Mouse (Mus musculus) heart, postnatal 10 days (tissue): ENCODE data around the gene Cep131. TPM values are rescaled to one million over a fixed set of nuclear protein-coding genes. Genes with fewer than 3 reads are reported as not detected.

Source experiments
- DNase-seq, 2 experiments: peaks; one replicate each; pipeline ENCODE4 v3.0.0; 2021
- intact Hi-C: fragments of 180-260 bp; cut with DNase I; formaldehyde crosslinking; loops from one replicate; pipeline ENCODE4 v1.15.1; 2025
- total RNA-seq, 2 experiments: library from RNA; stranded (reverse); gene quantifications; 2 replicates each; pipeline ENCODE4 v1.2.3; 2021

The Cep131 gene
- total RNA-seq, 2 experiments from 2014 or later = 10.6 to 13.6 TPM

DNA sequence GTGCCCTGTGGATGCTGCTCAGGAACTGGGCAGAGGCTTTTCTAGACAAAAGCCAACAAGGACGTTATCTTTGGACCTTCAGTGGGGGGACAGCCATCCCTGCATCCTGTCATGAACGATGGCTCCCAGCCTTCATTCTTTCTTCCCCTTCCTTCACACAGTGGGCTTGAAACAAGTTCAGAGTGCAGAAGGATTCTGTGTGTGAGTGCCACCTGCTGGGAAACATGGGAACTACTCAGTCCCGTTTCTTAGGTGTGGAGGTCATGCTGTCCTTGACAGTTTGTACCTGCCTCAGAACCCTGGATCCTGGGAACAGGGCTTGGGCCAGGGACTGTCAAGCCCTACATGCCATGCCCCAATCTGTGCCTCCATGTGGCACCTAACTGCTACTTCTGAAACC, 14.4 kb upstream of the Cep131 start:
- DNase-seq = peak; percentile 77 to 84
- intact Hi-C loops = loop anchor here (2.0 kb wide), 1 partner anchor 88 kb away; no protein-coding TSS in a partner anchor

DNA sequence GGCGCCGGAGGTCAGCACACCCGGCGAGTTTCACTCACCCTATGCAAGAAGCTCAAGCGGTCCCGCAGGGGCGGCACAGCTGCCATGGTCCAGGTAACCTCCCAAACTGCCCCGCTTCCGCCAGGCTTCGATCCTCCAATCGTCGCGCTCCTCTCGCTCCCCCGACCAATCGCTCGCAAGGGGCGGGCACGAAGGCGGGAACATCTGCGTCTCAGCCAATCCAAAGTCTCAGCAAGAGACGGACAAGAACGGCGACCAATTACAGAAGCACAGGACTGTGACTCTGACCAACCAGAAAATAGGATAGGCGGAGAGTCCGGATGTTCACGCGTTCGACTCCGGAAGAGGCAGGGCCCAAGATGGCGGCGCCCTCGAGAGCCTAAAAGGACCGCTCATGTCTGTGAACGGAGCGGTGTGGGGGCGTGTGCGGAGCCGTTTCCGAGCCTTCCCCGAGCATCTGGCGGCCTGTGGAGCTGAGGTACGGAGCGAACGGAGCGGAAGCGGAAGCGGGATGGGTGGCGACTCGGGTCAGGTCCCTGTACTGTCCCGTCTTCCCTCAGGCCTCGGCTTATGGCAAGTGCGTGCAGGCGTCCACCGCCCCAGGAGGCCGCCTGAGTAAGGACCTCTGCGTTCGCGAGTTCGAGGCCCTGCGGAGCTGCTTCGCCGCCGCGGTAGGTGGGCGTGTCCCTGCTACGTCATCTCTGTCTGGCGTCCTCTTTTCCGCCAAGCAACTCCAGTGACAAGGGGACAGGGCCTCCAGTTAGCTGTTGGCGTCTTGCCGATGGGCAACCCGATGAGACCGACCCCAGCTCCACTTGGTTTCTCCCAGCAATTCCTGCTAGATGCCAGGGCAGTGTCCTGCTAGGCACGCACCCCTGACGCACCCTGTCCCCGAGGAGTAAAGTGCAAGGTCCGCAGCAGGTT, 12.2 kb upstream of the Cep131 start, which contains the start of the genes Tepsin and Ndufaf8:
Gene Tepsin (minus strand): TSS at position 144 of the 924 bp plus-strand sequence.
Gene Ndufaf8 (plus strand): TSS at position 341 of the 924 bp plus-strand sequence.
- peak; percentile 100 for DNase-seq
- intact Hi-C loops = no loop called here

DNA sequence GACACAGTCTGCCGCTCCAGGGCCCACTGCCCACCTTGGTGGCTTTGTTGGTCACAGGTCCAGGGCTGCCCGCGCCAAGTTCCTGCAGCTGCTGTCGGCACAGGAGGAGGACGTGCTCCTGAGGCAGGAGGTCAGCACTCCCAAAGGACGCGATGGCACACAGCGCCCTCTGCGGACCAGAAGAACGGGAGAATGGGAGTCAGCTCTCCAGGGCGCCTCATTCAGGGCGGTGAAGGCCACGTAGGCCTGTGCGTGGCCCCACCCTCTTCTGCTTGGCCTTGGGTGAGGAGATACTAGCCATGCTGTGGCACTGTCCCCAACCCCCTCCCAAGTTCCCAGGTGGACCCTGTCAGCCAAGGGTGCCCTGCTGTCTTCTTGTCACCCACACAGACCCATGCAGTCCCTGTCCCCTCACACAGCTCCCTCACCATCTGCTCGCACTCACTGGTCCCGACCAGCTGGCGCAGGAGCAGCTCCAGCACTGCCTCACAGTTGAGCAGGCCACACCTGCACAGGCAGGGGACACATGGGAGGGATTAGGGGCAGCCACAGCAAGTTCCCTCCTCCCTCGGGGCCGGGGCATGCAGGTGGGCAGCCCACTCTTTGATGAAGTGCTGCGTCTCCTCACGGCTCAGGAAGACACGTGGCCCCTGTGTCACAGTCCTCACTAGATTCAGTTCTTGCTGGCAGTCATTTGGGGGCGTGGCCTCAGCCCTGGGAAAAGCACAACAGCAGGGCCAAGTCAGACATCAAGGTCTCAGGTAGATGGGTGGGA, 6.4 kb upstream of the Cep131 start:
- intact Hi-C loops = no loop called here
- no peak for DNase-seq

DNA sequence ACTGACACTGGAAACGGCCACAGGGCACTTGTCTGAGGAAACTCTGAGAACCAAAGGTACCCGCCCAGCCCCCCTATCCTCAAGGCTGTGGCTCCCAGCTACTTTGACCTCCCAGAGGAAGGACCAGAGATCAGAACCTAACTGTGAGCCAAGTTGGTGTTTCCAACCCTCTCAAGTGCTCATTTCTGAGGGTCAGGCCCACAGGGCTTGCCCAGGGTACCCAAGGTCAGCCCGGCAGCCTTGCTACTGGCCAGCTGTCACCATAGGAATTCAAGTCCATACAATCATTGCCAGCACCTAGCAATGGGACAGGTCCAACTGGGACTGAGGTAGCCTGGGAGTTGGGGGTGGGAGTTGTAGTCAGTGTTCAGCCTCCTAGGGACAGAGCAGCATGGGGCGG, 4.0 kb upstream of the Cep131 start:
- no peak for DNase-seq
- intact Hi-C loops = no loop called here

DNA sequence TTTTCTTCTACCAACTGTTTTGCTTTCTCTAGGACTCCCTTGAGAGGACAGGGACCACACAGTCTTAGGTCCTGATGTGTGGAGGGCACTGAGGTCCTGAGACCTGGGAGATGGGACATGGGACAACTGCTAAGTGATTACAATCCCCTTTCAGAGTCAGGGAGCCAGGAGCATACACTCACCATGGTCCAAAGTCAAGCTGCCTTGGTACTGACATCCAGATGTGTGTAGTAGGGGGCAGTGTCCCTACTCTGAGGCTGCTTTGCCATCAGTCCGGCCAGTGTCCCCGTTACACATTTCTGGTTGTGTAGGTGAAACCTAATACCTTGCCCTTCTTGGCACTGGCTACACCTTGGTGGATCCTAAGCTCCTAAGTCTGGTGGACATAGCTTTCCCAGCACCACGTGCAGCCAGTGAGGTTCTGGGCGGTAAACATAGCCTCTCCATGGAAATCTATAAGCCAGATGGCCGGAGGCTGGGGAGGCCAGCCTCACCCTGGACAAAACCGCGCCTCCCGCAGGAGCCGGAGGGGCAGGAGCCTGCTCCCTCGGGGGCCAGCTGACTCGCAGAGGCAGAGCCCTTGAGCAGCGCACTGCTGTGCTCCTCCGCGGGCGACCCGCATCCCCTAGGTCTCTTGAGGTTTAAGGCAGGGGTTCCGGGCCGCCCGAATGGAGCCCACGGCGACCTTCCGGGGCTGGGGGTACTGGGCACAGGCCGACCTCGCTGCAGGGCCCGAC, 568 bp downstream of the Cep131 start:
- intact Hi-C loops = no loop called here
- DNase-seq = peak; percentile 56 to 63

DNA sequence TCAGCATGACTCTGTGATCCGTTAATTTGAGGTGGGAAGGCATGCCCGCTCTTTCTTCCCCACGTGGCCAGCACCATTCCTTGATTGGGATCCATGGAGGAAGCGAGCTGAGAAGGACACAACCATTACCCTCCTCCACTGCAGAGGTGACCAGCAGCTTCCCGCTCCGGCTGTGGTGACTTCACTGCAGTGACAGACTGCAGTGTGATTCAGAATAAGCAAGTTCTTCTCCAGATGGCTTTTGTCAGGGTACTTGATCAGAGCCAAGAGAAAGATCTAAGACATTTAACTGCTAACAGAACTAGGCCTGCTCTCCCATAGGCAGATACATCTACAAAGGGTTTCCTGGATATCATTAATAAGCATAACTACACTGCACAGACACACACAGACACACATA, 6.3 kb downstream of the Cep131 start:
- intact Hi-C loops = no loop called here
- DNase-seq = no peak

GRCm38 (mm10) chr11:120076191-120076590, 10.4 kb downstream of the Cep131 start:
- DNase-seq = no peak
- intact Hi-C loops = no loop called here

- DNase-seq = no peak
- intact Hi-C loops = no loop called here
Observed at GRCm38 (mm10) chr11:120072986-120073647, 13.5 kb downstream of the Cep131 start.

GRCm38 (mm10) chr11:120071731-120072320, 14.8 kb downstream of the Cep131 start:
- intact Hi-C loops = no loop called here

GRCm38 (mm10) chr11:120071065-120071464, 15.6 kb downstream of the Cep131 start:
- intact Hi-C loops = no loop called here
- DNase-seq = no peak

More at GRCm38 (mm10) chr11:120071731-120072320, 14.8 kb downstream of the Cep131 start:
- DNase-seq = no peak

DNA sequence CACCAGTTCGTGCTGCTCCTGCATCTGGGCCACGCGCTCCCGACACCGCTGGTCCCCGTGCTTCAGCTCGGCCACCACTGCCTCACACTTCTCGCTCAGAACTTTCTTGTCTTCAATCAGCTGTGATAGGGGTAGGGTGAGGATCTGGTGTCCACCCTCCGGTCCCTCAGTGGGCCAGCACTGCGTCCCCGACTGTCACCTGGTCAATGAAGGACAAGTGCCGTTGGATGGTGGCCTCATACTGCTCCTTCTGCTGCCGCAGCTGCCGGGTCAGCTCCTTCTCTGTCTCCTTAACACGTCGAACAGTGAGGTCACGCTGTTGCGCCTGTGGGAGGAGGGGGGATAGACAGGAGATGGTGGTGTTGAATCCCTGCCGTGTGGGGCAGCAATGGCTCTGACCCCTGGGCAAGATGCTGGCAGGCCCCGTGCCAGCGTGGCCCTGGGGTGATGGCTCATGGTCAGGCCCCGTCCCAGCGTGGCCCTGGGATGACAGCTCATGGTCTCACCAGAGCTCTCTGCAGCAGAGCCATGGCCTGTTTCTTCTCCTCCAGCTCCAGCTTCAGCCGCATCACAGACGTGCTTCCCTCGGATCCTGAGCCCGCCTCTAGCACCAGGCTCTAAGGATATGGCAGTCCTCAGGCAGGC, 16.2 kb downstream of the Cep131 start:
- intact Hi-C loops = no loop called here
- no peak for DNase-seq

- intact Hi-C loops = loop anchor here (5.0 kb wide), 1 partner anchor 57 kb away; no protein-coding TSS in a partner anchor
- no peak for DNase-seq
Observed at GRCm38 (mm10) chr11:120069261-120069660, 17.4 kb downstream of the Cep131 start.

DNA sequence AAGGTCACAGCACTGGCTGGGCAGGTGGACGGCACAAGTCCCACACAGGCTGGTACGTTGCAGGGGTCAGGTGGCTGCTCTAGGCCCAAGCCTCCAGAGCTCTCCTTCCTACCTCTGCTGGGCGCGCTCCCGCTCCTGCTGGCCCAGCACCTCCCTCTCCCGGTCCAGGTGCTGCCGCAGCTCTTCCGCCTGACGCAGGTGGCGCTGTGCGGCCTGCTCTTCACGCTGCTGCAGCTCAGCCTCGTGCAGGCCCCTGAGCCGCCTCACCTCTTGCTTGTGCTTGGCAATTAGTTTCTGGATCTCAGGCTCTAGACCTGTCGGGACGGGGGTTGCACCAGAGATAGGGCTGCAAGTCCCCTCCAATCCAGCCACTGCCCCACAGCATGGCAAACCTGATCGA, 18.8 kb downstream of the Cep131 start:
- DNase-seq = no peak
- intact Hi-C loops = loop anchor here (5.0 kb wide), 1 partner anchor 56 kb away; no protein-coding TSS in a partner anchor

GRCm38 (mm10) chr11:120065291-120065690, 21.3 kb downstream of the Cep131 start:
- intact Hi-C loops = loop anchor here (1.0 to 5.0 kb wide), 2 partner anchors 35 to 53 kb away; no protein-coding TSS in a partner anchor
- peak; percentile 52 to 77 for DNase-seq

DNA sequence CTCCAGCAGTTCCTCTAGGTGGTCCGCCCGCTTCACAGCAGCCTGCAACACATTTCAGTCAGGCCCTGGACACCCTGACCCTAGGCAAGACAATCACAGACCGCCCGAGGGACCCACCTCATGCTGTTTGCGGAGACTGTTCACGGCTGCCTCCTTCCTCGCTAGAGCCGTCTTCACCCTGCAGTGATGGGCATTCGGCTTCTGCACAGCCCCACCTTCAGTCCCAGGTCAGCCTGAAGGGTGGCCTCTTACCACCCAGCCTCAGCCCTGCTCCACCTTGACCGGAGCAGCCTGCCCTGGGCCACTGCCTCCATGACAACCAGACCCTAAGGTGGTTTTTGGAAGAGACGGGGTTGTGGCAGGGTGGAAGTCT, 22.0 kb downstream of the Cep131 start:
- intact Hi-C loops = loop anchor here (1.0 to 5.0 kb wide), 2 partner anchors 34 to 52 kb away; no protein-coding TSS in a partner anchor
- no peak for DNase-seq

DNA sequence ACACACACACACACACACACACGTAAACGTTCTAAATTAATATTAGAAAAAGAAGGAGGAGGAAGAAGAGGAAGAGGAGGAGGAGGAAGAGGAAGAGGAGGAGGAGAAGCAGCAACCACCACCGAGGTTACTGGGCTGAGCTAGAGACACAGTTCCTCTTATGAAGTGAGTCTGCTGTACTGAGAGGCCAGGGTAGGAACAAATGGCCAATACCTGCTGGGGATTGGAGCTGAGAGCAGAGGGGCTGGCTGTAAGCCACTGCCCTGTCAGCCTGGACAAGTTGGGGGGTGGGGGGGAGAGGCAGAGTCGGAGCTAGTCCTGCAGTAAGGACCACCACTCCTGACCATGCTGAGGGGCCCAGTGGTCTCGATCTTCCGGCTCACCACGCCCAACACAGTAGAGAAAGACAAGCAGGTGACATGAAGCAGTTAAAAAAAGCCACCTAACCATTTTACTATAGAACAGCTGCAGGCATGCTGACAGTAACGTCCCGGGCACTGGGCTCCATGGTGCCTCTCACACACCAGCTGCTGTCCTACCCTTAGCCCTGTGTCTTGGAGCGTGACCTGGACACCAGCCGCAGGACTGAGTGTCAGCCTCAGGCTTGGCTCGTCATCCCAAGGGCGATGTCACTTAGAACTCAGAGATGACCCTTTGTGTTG, 22.5 kb downstream of the Cep131 start:
- intact Hi-C loops = no loop called here
- DNase-seq = no peak

DNA sequence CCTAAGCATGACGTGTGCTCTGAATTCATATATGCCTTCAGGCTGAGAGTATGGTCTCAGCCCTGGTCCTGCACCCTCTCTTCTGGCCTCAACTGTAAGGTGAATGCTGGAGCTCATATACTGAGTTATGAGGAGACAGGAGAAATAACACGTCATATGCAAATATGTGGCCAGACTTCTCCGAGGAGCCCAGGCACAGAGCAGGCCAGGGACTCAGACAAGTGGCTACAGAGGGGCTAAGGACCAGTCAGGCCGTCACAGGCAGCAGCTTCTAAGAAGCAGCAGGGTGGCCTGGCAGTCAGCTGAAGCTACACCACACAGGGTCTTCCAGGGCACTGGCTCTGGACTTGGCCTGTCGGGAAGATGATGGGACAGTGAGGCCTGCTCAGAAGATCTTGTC, 23.3 kb downstream of the Cep131 start:
- no peak for DNase-seq
- intact Hi-C loops = no loop called here

DNA sequence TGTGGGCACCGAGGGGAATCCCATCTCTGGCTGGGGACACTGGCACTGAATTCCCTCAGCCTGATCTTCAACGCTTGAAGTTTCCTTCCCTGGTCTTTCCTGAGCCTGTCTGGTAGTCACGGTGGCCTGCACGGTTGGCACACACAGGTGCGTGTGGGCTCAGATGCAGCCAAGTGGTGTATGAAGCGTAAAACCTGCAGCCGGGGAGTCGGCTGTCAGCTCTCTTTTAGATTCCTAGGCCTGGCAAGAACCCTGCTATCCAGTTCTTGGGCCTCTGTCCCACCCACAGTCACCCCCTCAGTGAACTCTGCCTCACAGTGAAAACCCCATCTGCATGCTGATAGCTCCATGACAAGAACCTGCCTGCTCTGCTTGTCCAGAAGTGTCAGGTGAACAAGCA, 26.0 kb downstream of the Cep131 start:
- intact Hi-C loops = no loop called here
- no peak for DNase-seq
